Mouse (Mus musculus): ENCODE measurements around the gene H2-D1. TPM values are rescaled to one million over a fixed set of nuclear protein-coding genes. Genes with fewer than 3 reads are reported as not detected.

H2-D1 gene
- polyA plus RNA-seq, 1 experiment from 2014 or later = 90.8 TPM

- H3K4me1 ChIP-seq (replicated peaks; ENCODE audit: control insufficient read depth, insufficient read depth, low read length) = peaks cover 29% of the 10 kb centered on the region
- H3K4me2 ChIP-seq = peak overlapping the region; percentile 83
- no peak for DNase-seq (ENCODE audit: low spot score)
- H3K27me3 ChIP-seq (replicated peaks; ENCODE audit: control insufficient read depth, insufficient read depth, low read length) = no peaks in the 10 kb centered on the region
- peaks cover 61% of the 10 kb centered on the region for H3K36me3 ChIP-seq (ENCODE audit: control insufficient read depth, insufficient read depth, low read length)
- H3K27ac ChIP-seq (ENCODE audit: low read depth, low read length) = no peak overlapping the region
- H3K9ac ChIP-seq (ENCODE audit: low read depth, low read length) = peak overlapping the region; percentile 99
- H3K4me3 ChIP-seq (ENCODE audit: low read depth, low read length) = peak overlapping the region; percentile 94; the same call in 1 of the 2 replicates
- H3K9me3 ChIP-seq (ENCODE audit: control insufficient read depth, low read length) = no peaks in the 10 kb centered on the region
- 89% methylated on average over 2 of the region's 2 CpGs for WGBS
- no peak for ATAC-seq (replicated peaks; ENCODE audit: low FRiP score)
These were observed 17.5 kb upstream of the H2-D1 start for GRCm38 (mm10) chr17:35244999-35245398.

DNA sequence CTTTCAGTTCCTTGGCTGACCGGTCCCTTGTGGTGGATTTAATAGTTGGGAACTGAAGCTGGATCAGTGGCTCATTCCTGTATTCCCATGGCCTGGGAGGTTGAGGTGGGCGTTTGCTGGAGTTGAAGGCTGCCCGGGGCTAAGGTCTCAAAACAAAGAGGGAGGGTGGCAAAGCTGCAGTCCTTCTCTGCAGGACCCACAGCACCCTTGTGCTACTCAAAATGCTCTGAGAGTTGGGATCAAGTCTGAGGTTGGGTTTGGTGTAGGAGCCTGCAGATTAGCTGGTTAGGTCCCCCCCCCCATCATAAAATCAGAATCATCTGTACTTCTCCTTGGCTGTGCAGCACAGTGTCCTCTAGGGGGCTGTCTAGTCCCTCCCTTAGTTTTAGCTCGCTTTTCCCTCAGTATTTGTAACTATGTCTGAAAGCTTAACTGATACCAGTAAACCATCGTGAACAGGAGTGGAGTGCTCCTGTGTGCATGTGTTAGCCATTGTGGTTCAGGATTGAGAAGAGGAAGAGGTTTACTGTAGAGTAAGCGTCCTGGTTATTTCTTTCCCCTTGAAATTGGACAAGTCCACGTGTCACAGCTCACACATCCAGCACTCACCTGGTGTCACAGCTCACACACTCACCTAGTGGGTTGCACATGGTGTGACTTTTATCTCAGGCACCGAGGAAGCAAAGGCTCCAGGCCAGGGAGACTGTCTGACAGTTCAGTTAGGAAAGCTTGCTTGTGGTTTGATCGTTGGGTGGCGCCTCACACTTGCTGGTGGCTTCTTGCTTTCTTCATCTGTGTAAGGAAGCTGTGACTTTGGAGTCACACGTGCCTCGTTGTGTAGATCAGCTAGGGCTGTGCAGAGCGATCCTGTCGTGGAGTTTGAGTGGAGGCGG, 16.6 kb upstream of the H2-D1 start:
- Histone ChIP-seq H3K4me2 (no peak overlapping the region), H3K9ac (ENCODE audit: low read depth, low read length) (no peak overlapping the region), H3K4me1 (replicated peaks; ENCODE audit: control insufficient read depth, insufficient read depth, low read length) (peaks cover 23% of the 10 kb centered on the region), H3K27ac (ENCODE audit: low read depth, low read length) (no peak overlapping the region), H3K27me3 (replicated peaks; ENCODE audit: control insufficient read depth, insufficient read depth, low read length) (no peaks in the 10 kb centered on the region), H3K9me3 (ENCODE audit: control insufficient read depth, low read length) (no peaks in the 10 kb centered on the region), H3K36me3 (ENCODE audit: control insufficient read depth, insufficient read depth, low read length) (peaks cover 70% of the 10 kb centered on the region), H3K4me3 (ENCODE audit: low read depth, low read length) (peak overlapping the region; percentile 13; the same call in 1 of the 2 replicates)
- ATAC-seq (replicated peaks; ENCODE audit: low FRiP score) = no peak
- no peak for DNase-seq (ENCODE audit: low spot score)
- WGBS = 82% methylated on average over 15 of the region's 15 CpGs

GRCm38 (mm10) chr17:35247144-35247543, 15.4 kb upstream of the H2-D1 start:
- ATAC-seq (replicated peaks; ENCODE audit: low FRiP score) = no peak
- Histone ChIP-seq H3K9me3 (ENCODE audit: control insufficient read depth, low read length) (no peaks in the 10 kb centered on the region), H3K4me3 (ENCODE audit: low read depth, low read length) (no peak overlapping the region), H3K4me1 (replicated peaks; ENCODE audit: control insufficient read depth, insufficient read depth, low read length) (peaks cover 23% of the 10 kb centered on the region), H3K27me3 (replicated peaks; ENCODE audit: control insufficient read depth, insufficient read depth, low read length) (no peaks in the 10 kb centered on the region), H3K9ac (ENCODE audit: low read depth, low read length) (no peak overlapping the region), H3K36me3 (ENCODE audit: control insufficient read depth, insufficient read depth, low read length) (peaks cover 80% of the 10 kb centered on the region), H3K27ac (ENCODE audit: low read depth, low read length) (no peak overlapping the region), H3K4me2 (no peak overlapping the region)
- no peak for DNase-seq (ENCODE audit: low spot score)
- WGBS = 81% methylated on average over 7 of the region's 7 CpGs

DNA sequence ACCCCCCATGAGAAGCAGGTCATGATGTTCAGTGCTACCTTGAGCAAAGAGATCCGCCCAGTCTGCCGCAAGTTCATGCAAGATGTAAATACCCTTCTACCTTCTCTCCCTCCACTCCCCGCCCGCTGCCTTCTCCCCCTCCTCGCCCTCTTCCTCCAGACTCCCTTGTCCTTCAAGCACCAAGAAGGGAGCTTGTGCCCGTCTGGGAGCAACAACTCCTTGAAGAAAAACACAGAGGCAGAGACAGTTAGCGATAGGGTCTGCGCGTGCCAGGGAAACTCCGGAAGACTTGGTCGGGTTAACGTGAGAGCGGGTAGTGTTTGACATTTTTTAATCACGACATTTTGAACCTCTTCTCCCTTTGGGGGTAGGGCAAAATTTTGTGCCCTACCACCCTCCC, 13.5 kb upstream of the H2-D1 start:
- WGBS = 91% methylated on average over 14 of the region's 14 CpGs
- ATAC-seq (replicated peaks; ENCODE audit: low FRiP score) (no peak), DNase-seq (ENCODE audit: low spot score) (no peak)
- H3K4me1 ChIP-seq (replicated peaks; ENCODE audit: control insufficient read depth, insufficient read depth, low read length) = peaks cover 15% of the 10 kb centered on the region
- H3K27ac ChIP-seq (ENCODE audit: low read depth, low read length) = no peak overlapping the region
- H3K4me2 ChIP-seq = no peak overlapping the region
- no peak overlapping the region for H3K4me3 ChIP-seq (ENCODE audit: low read depth, low read length)
- H3K9me3 ChIP-seq (ENCODE audit: control insufficient read depth, low read length) = no peaks in the 10 kb centered on the region
- H3K36me3 ChIP-seq (ENCODE audit: control insufficient read depth, insufficient read depth, low read length) = peaks cover 92% of the 10 kb centered on the region
- no peaks in the 10 kb centered on the region for H3K27me3 ChIP-seq (replicated peaks; ENCODE audit: control insufficient read depth, insufficient read depth, low read length)
- no peak overlapping the region for H3K9ac ChIP-seq (ENCODE audit: low read depth, low read length)

DNA sequence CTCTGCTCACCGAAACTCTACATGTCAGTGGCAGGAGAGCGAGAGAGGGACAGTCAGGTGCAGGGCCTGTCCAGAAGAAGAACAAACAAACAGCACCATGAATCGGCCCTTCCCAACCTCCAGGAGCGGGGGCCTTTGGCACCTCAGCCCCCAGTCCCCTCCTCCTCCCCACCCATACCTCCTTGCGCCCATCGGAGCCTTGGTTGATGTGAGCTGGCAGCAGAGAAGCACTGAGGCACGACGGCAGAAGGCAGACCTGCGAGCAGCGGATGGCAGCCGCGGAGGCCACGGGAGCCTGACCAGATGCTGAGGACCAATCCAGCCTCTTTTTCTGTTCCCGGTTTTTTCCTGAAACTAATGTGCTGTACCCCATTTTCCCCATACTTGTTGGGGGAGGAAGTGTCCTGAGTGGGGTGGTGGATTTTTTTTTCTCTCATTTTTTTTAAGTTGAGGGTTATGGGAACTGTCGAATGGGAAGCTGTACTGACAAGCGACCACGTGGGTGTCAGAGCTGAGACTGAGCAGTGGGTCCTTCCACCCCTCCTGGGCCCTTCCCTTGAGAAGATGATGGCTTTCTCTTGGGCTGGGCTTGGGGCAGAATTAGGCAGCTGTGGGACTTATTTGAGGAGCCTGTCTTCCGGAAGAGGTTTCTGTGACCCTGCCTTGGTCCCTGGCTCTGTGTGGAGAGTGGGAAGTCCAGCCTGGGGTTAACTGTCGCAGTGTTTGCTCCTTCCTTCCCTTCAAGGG, 12.9 kb upstream of the H2-D1 start:
- no peak overlapping the region for H3K4me2 ChIP-seq
- DNase-seq (ENCODE audit: low spot score) (no peak), ATAC-seq (replicated peaks; ENCODE audit: low FRiP score) (no peak)
- no peak overlapping the region for H3K27ac ChIP-seq (ENCODE audit: low read depth, low read length)
- H3K27me3 ChIP-seq (replicated peaks; ENCODE audit: control insufficient read depth, insufficient read depth, low read length) = no peaks in the 10 kb centered on the region
- peaks cover 9% of the 10 kb centered on the region for H3K4me1 ChIP-seq (replicated peaks; ENCODE audit: control insufficient read depth, insufficient read depth, low read length)
- no peaks in the 10 kb centered on the region for H3K9me3 ChIP-seq (ENCODE audit: control insufficient read depth, low read length)
- no peak overlapping the region for H3K9ac ChIP-seq (ENCODE audit: low read depth, low read length)
- no peak overlapping the region for H3K4me3 ChIP-seq (ENCODE audit: low read depth, low read length)
- WGBS = 93% methylated on average over 19 of the region's 19 CpGs
- peaks cover 85% of the 10 kb centered on the region for H3K36me3 ChIP-seq (ENCODE audit: control insufficient read depth, insufficient read depth, low read length)

DNA sequence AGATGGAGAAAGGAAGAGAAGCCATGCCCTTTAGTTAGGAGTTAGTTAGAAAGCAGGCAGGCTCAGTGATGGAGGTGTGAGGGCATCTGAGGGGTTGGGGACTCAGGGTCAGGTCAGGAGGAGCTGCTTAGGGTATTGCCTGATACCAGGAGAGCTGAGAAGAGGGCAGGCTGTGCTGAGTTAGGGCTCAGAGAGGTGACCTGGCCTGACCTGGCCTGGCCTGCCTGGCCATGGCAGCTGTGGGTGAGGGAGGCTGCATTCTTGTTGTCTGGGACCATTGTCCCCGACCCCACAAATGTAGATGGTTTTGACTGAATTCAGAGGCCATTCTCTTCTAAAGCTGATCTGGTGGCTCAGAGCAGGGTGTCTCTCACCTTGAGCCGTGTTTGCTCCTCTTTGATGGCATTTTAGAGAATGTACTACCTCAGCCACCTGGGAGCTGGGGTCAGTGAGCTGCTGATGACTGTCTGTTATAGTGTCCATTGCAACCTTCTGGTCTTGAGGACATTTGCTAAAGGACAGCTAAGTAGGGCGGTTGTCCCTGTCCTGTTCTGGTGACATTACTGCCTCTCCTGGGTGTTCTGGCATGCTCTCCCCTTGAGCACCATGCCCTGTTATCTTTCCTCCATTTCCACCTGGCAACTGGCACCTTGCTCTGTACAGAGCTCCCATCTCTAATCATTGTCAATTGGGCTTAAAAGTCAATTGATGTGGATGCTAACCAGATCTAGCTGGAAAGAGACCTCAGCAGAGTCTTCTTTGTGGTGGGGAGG, 12.0 kb upstream of the H2-D1 start:
- Histone ChIP-seq H3K27me3 (replicated peaks; ENCODE audit: control insufficient read depth, insufficient read depth, low read length) (no peaks in the 10 kb centered on the region), H3K4me2 (no peak overlapping the region), H3K4me1 (replicated peaks; ENCODE audit: control insufficient read depth, insufficient read depth, low read length) (peaks cover 1% of the 10 kb centered on the region; the same call in 1 of the 2 replicates), H3K9ac (ENCODE audit: low read depth, low read length) (no peak overlapping the region), H3K9me3 (ENCODE audit: control insufficient read depth, low read length) (no peaks in the 10 kb centered on the region), H3K36me3 (ENCODE audit: control insufficient read depth, insufficient read depth, low read length) (peaks cover 78% of the 10 kb centered on the region), H3K27ac (ENCODE audit: low read depth, low read length) (no peak overlapping the region), H3K4me3 (ENCODE audit: low read depth, low read length) (no peak overlapping the region)
- ATAC-seq (replicated peaks; ENCODE audit: low FRiP score) (no peak), DNase-seq (ENCODE audit: low spot score) (no peak)
- 88% methylated on average over 3 of the region's 3 CpGs for WGBS

- DNase-seq (ENCODE audit: low spot score) (no peak), ATAC-seq (replicated peaks; ENCODE audit: low FRiP score) (no peak)
- H3K36me3 ChIP-seq (ENCODE audit: control insufficient read depth, insufficient read depth, low read length) = peaks cover 71% of the 10 kb centered on the region
- WGBS = 84% methylated on average over 15 of the region's 15 CpGs
- H3K4me3 ChIP-seq (ENCODE audit: low read depth, low read length) = no peak overlapping the region
- H3K4me2 ChIP-seq = no peak overlapping the region
- no peaks in the 10 kb centered on the region for H3K27me3 ChIP-seq (replicated peaks; ENCODE audit: control insufficient read depth, insufficient read depth, low read length)
- H3K4me1 ChIP-seq (replicated peaks; ENCODE audit: control insufficient read depth, insufficient read depth, low read length) = no peaks in the 10 kb centered on the region
- H3K9ac ChIP-seq (ENCODE audit: low read depth, low read length) = no peak overlapping the region
- H3K27ac ChIP-seq (ENCODE audit: low read depth, low read length) = no peak overlapping the region
- H3K9me3 ChIP-seq (ENCODE audit: control insufficient read depth, low read length) = no peaks in the 10 kb centered on the region
These were observed 11.3 kb upstream of the H2-D1 start for GRCm38 (mm10) chr17:35251162-35251719.

DNA sequence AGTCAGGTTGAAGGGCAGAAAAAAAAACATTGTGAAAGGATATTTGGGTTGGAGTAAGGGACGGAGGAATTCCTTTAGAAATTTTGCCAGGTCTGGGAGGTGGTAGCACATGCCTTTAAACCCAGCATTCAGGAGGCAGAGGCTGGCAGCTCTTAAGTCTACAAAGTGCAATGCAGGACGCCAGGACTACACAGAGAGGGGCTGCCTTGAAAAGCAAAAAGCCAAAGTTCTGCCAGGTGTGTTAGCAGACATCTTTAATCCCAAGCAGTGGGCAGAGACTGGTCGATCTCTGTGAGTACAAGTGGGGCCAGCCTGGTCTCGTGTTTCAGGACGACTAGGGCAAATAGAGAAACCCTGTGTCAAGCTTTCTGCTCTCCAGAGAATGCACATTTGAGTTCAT, 10.5 kb upstream of the H2-D1 start:
- Histone ChIP-seq H3K4me2 (no peak overlapping the region), H3K9me3 (ENCODE audit: control insufficient read depth, low read length) (no peaks in the 10 kb centered on the region), H3K4me3 (ENCODE audit: low read depth, low read length) (no peak overlapping the region), H3K9ac (ENCODE audit: low read depth, low read length) (no peak overlapping the region), H3K4me1 (replicated peaks; ENCODE audit: control insufficient read depth, insufficient read depth, low read length) (no peaks in the 10 kb centered on the region), H3K27ac (ENCODE audit: low read depth, low read length) (no peak overlapping the region), H3K27me3 (replicated peaks; ENCODE audit: control insufficient read depth, insufficient read depth, low read length) (no peaks in the 10 kb centered on the region), H3K36me3 (ENCODE audit: control insufficient read depth, insufficient read depth, low read length) (peaks cover 63% of the 10 kb centered on the region)
- WGBS = 82% methylated on average over 5 of the region's 5 CpGs
- DNase-seq (ENCODE audit: low spot score) (no peak), ATAC-seq (replicated peaks; ENCODE audit: low FRiP score) (no peak)

All from liver, embryonic 11.5 days (tissue).